Mouse (Mus musculus) heart, postnatal 10 days (tissue): ENCODE measurements at regions not wholly inside any gene's neighbourhood (a gene's known extent, or its start where the extent isn't known, plus 50 kb on each side); places are given as distances from the start of the nearest gene placed in this dataset.

Experiments used
- DNase-seq, 2 experiments: peaks; one replicate each; pipeline ENCODE4 v3.0.0; 2021
- intact Hi-C: fragments of 180-260 bp; cut with DNase I; formaldehyde crosslinking; loops from one replicate; pipeline ENCODE4 v1.15.1; 2025

DNA sequence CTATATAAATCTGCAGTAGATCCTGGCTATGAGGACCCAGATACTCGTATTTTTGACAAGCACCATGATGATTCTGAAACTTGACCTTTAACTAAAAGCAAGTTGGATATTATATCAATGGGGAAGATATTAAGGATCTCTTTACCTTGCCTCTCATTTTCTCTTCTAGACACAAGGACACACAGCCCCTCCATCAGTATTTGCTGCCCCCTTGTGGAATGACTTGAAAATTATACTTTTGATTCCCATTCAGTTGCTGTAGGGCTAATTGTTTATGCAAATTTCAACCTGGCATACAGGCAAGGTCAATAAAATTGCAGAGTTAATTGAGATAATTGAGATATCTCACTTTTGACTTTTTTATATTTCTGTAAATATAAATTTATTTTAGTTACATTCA lies 375.5 kb downstream of the Nap1l3 start:
- peak in 1 of 2 experiments; percentile 0 for DNase-seq
- intact Hi-C loops, result no loop called here
